Mouse (Mus musculus): ENCODE measurements around the gene Pknox2.

GRCm38 (mm10) chr9:36932950-36933812 lies 214.0 kb downstream of the Pknox2 start:
- TF ChIP-seq CTCF (IDR thresholded peaks at IDR 0.05; ENCODE audit: low read depth) (no peak), EP300 (IDR thresholded peaks at IDR 0.05; ENCODE audit: low read depth) (no peak)
